Mouse (Mus musculus) layer of hippocampus, adult 9-10 months (tissue): ENCODE measurements around the gene Gnai3.
A peak's percentile ranks its signal among the peaks of the same experiment; 100 is the strongest.

ENCODE experiments used
- DNase-seq: peaks from one replicate; pipeline ENCODE4 v3.0.0; 2022; ENCODE audit warnings: low spot score

Gene Gnai3

GRCm38 (mm10) chr3:108083161-108083560, 62.8 kb downstream of the Gnai3 start:
- DNase-seq: no peak

GRCm38 (mm10) chr3:108082251-108082875, 63.6 kb downstream of the Gnai3 start:
- DNase-seq: no peak

- DNase-seq: no peak
These were observed 64.3 kb downstream of the Gnai3 start for GRCm38 (mm10) chr3:108081681-108082080.

DNA sequence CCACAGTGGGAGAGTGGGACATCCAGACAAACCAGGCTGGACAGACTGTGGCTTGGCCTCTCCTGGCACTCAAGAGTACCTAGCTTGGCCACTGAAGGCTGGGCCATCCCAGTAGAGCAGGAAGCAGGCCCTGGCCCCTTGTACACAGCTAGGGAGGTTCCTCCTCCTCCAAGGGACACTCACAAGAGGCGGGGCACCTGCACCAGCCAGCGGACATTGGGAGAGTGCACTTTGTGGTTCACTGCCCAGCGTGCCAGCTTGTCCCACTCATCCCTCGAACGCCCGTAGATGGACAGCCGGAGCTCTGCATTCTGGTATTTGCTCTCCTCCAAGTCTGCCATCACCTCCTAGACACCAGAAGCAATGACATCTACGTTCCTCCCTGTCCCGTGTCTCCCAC, 69.1 kb downstream of the Gnai3 start:
- DNase-seq: no peak

DNA sequence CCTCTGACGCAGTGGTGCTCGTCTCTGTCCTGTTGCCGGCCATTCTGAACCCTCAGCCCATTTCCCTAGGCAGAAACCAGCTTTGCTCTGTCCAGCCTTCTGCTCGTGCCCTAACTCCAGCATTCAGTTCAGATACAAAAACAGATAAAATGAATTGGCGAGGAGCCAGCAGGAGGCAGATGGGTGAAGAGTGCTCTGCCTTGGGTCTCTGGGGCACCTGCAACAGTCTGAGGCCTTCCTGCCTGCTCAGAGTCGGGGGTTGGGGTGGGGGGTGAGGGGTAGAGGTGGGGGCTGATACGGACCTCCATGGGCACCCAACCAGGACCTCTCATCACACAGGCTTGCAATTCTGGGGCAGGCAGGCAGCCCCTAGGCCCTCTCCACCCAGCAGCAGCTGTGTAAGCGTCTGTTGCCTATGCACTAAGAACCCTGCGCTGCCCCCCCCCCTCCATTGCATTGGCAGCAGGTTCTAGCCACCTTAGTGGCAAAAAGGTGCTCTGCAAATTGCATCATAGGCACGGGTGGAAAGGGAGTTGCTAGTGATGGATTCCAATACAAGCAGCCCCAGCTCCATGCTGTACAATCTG, 72.9 kb downstream of the Gnai3 start:
- no peak for DNase-seq

DNA sequence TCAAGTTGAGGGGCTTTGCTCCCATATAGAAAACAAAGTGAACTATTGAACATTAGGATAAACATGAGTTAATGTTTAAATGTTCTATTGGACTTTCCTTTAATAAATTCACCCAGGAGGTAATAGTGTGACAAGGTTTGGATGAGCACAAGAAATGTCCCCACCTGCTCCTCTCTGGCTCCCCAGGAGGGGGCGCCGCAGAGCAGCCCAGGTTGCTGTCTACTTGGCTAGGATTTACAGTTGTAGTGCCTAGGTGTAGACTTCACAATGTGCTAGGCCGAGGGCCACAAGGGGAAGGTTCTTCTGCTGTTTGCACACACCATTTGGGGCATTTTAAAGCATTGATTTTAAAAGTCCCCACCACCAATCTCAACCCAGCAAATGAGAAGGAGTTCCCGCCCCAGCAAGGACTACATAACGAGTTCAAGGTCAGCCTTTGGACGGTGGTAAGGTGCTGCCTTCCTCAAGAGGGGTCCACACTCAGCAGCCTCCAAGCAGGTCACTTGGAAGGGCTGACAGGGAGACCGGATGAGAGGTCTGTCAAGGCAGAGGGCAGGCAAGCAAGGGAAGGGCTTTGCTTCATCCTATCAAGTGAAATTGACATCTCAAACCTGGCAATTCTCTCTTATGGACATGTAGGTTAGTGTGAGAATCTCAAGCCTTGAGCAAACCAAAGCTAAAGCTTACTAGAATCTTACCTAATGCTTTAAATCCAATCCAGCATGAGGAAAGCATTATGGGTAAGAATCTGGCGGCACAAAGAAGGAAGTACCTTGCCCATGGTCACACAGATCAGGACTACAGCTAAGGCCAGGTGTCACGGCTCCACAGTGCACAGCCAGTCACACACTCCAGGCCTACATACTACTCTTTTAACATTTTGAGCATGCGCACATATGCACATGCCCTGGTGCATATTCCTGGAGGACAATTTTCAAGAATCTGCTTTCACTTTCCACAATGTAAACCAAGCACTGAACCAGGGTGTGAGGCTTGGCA, 75.4 kb downstream of the Gnai3 start:
- DNase-seq: no peak

- no peak for DNase-seq
These were observed 76.6 kb downstream of the Gnai3 start for GRCm38 (mm10) chr3:108069231-108069870.

DNA sequence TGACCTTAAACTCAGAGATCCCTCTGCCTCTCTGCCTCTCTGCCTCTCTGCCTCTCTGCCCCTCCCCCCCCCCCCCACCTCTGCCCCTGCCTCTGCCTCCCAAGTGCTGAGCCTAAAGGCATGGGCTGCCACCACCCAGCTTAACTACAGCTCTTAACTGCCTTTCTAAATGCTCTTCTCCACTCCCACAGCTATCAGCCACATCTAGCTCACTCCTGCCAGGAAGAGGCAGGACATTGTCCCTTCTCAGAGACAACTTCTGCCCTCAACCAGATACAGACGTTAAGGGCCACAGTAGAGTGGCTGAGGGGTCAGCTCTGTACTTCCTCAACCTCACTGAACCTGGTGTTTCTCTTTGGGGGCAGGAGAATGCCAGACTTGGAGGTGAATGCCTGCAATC, 77.1 kb downstream of the Gnai3 start:
- DNase-seq: no peak

- DNase-seq: no peak
These were observed 78.5 kb downstream of the Gnai3 start for GRCm38 (mm10) chr3:108067370-108067934.

DNA sequence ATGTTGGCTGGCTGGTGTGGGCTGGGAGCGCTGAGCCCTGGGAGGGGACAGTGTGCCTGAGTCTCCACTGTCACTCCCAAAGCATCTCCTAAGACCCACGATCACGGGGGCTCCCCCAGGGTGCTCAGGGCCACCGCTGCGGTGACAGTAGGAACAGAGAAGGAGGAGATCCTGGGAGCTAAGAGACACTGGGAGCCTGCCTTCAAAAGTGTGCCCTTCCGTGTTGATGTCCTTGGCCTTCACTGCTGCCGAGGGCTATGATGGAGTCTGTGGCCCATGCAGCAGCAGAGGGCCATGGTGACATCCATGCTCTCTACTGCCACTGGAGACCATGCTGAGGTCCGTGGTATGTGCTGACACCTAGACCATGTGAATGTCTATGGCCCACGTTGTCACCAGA, 80.4 kb downstream of the Gnai3 start:
- DNase-seq: no peak

GRCm38 (mm10) chr3:108064672-108065071, 81.3 kb downstream of the Gnai3 start:
- DNase-seq: no peak

DNA sequence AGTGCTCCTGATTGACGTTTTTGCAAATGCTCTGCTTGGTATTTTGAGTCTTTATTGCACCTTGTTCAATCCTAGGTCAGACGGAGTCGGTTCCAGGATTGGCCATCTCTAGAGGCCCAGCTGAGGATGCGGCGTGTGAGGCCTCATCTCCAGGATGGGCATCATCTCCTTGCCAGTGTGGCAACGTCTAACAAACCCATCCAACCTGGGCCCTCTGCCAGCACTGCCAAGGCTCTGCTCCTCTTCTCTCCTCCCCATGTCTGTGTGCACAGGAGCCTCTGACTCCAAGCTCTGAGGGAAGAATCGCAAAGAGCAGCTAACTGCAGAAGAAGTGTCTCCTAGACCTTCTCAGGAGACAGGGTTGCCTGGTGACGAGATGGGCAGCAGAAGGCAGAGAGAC, 83.3 kb downstream of the Gnai3 start:
- DNase-seq: no peak

DNA sequence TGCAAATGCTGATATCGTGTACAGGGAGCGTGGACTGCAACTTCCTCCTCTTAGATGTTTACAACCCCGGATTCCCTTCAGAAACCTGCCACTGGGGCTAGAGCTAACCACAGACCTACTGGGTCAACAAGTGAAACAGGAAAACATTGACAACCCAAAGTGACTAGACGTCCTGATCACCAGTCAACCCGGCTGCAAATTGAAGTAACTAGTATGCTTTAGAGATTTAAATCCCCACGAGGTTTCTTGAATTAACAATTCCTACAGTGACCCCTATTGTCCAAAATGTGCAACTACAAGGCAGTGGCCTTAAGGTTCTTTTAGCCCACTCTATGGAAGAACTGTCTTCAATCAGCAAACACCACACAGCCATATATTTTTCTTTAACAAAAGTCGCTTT, 84.5 kb downstream of the Gnai3 start:
- DNase-seq: peak; percentile 55
